Mouse (Mus musculus): ENCODE results near the gene Tspear.

- no peak for TF ChIP-seq POLR2A (IDR thresholded peaks at IDR 0.05; ENCODE audit: low read depth, low read length)
- TF ChIP-seq CTCF (IDR thresholded peaks at IDR 0.05; ENCODE audit: extremely low read depth, insufficient read depth, insufficient read length, insufficient replicate concordance): no peak
Measured at GRCm38 (mm10) chr10:77638956-77639355, 47.4 kb upstream of the Tspear start.
